Mouse (Mus musculus) CD8-positive naive resting alpha-beta T cell, adult 2 months (primary cell): ENCODE data around the gene Prss16.
A peak's percentile ranks its signal among the peaks of the same experiment; 100 is the strongest.

ENCODE experiments used
- DNase-seq, 2 experiments: peaks; one replicate each; pipeline ENCODE4 v3.0.0; 2022; ENCODE audit warnings: low read depth in 2 of 2, low spot score in 2 of 2

Prss16 gene

GRCm38 (mm10) chr13:22036149-22036956 is 26.8 kb upstream of the Prss16 start:
- no peak for DNase-seq

GRCm38 (mm10) chr13:22035267-22036148 is 26.0 kb upstream of the Prss16 start, which contains the start of the genes Hist1h2ah and Hist1h2bk:
Gene Hist1h2ah (minus strand): TSS chr13:22035568.
Gene Hist1h2bk (plus strand): TSS chr13:22035870.
- DNase-seq = peak; percentile 47 to 72

- no peak for DNase-seq
Measured at GRCm38 (mm10) chr13:22034443-22035266, 25.1 kb upstream of the Prss16 start.

- no peak for DNase-seq
Measured at GRCm38 (mm10) chr13:22033741-22034442, 24.4 kb upstream of the Prss16 start.

- DNase-seq = peak in 1 of 2 experiments; percentile 54
Measured at GRCm38 (mm10) chr13:22030493-22030892, 21.0 kb upstream of the Prss16 start.

- DNase-seq = no peak
Measured at GRCm38 (mm10) chr13:22029928-22030327, 20.4 kb upstream of the Prss16 start.

GRCm38 (mm10) chr13:22028673-22029460 is 19.3 kb upstream of the Prss16 start:
- DNase-seq = peak; percentile 89 to 91

- DNase-seq = peak; percentile 87
Measured at GRCm38 (mm10) chr13:22026058-22027031, 16.8 kb upstream of the Prss16 start.

GRCm38 (mm10) chr13:22022241-22022640 is 12.7 kb upstream of the Prss16 start:
- DNase-seq = peak; percentile 57 to 70

- no peak for DNase-seq
Measured at GRCm38 (mm10) chr13:22021581-22021980, 12.0 kb upstream of the Prss16 start.

- peak in 1 of 2 experiments; percentile 39 for DNase-seq
Measured at GRCm38 (mm10) chr13:22020901-22021339, 11.4 kb upstream of the Prss16 start.

GRCm38 (mm10) chr13:22019934-22020835 is 10.6 kb upstream of the Prss16 start:
- DNase-seq = no peak

- DNase-seq = peak; percentile 88 to 91
Measured at GRCm38 (mm10) chr13:22015479-22016450, 6.2 kb upstream of the Prss16 start.

- DNase-seq = no peak
Measured at GRCm38 (mm10) chr13:22014411-22014845, 4.9 kb upstream of the Prss16 start.

GRCm38 (mm10) chr13:22013716-22014115 is 4.2 kb upstream of the Prss16 start:
- DNase-seq = no peak

GRCm38 (mm10) chr13:22008707-22009106 is 835 bp downstream of the Prss16 start:
- DNase-seq = no peak
